Mouse (Mus musculus) CD4-positive, CD25-positive, alpha-beta regulatory T cell, adult 2 months (primary cell): ENCODE measurements around the gene Smim1.

Experiments used
- DNase-seq: peaks from one replicate; pipeline ENCODE4 v3.0.0-alpha.2; 2012; ENCODE audit warnings: low read depth, low spot score

Gene Smim1

DNA sequence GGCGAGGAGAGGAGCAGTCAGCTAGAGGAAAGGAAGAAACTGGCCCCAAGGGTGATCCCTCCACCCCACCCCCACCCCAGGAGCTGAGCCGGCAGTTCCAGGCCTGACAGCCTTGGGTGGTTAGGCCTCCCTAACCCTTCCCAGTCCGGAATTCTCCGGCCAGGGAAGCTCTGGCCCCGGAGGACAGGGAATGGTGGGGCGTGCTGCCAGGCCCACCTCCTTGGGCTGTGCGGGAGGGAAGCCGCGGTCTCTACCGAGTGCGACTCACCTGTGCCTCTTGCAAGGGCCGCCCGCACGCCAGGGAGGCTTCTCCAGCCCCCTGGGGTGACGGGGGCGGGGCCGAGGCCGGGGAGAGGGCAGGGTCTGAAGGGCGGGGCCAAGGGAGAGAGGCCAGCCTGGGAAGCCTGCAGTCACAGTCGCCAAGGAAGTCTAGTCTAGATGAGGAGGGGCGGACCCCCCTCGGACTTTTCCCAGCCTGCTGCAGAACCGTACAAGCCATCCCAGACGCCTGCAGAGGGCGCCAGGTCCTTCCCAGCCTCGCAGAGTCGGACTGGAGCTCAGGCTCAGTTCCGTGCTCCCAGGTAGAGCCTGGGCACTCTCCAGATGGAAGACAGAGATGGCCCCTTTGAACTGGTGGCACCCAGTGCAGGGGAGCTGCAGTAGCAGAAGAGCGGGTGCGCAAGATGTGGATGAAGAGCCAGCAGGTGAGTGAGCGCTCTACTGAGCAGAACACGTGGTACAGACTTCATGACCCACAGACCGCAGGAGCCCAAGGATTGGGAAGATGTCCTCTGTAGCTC is at the start of gene Smim1:
Gene Smim1, minus strand, starts transcription at position 590 of the 800 bp plus-strand sequence.
- peak; percentile 17 for DNase-seq

- DNase-seq, result no peak
Observed at GRCm38 (mm10) chr4:154071941-154072340, 45.9 kb upstream of the Smim1 start.

DNA sequence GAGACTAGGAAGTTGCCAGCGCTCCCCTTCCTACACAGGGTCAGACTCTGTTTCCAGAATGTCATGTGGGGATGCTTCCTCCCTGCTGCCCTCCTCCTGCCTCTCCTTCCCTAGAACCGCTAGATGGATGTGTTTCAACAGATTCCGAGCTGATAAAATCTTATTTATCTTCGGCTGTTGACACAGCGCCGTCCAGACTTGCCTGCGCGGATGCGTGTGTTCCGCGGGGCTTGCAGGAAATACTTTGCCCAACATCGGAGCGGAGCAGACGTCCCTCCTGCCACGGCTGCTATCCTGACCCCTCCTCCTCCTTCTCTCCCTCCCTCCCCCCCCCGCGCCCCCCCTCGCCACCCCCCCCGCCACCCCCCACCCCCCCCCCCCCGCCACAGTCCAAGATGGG is 45.5 kb upstream of the Smim1 start:
- DNase-seq, result no peak

DNA sequence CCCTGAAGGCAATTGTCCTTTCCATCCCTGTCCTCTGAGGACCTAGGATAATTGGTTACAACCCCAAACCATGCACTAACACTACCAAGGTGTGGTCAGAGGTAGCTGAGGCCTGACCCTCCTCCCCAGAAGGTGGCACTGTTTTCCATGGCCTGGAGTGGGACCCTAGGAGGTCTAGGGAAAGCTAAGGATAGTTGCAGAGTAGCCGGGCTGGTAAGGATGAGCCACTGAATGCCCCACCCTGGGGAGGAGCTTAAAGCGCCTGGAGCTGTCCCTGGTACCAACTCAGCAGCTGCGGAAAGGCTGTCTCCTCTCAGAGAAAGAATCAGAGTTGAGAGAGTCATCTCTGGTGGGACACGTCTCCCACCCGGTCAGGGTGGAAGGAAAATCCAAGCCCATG is 44.9 kb upstream of the Smim1 start:
- no peak for DNase-seq

- peak; percentile 50 for DNase-seq
Observed at GRCm38 (mm10) chr4:154064827-154065773, 39.1 kb upstream of the Smim1 start.

DNA sequence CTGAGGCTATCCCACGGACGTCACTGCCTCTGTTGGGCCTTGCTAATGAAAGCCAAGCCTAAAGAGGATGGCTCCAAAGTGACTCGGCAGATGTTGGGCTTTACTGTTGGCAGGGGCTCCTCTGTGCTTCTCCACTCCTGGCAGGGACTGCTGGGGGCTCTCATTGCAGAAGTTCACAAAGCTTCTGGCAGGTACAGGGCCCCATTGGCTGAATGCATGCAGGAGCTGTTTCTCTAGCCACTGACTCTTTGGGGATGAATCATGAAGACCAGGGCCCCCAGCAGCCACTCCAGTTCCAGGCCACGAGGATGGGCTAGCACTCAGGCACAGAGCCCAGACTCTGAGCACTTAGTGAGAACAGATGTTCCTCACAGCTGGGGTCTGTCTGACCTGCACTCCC is 31.7 kb upstream of the Smim1 start:
- DNase-seq, result no peak

- DNase-seq, result no peak
Observed at GRCm38 (mm10) chr4:154056661-154057060, 30.6 kb upstream of the Smim1 start.

DNA sequence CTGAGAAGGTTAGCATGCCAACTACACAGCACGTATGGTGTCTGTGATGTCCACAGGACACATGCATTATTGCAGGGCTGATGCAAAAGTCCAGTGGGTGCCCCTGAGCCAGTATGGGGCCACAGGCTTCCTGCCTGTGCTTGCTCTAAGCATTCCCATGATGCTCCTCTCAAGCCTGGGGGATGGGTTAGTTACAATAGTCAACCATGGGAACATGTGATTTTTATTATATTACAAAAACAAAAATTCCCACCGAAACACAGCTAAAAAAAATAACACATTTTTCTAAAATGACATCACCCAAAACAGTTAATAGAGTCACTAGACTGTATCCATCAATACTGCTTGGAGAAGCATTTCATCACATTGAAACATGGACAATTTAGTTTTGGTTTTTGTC is 30.0 kb upstream of the Smim1 start:
- DNase-seq, result no peak

DNA sequence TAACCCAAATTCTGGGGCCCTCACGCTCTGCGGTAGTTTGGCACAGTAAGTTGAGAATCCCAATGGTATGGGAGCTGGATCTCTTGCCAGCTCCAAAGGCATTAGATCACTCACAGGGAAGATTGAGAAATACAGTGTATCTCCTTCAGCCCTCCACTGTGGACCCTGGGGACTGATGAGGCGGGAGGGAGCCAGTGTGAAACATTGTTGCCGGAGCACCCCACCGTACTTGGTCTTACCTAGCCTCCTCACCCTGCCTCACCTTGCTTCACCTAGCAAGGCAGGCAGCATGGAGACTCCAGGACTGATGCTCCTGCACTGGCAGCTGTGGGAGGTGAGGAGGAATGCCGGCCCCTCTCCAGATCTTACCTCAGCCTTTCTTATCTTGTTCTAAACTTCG is 29.5 kb upstream of the Smim1 start:
- no peak for DNase-seq

DNA sequence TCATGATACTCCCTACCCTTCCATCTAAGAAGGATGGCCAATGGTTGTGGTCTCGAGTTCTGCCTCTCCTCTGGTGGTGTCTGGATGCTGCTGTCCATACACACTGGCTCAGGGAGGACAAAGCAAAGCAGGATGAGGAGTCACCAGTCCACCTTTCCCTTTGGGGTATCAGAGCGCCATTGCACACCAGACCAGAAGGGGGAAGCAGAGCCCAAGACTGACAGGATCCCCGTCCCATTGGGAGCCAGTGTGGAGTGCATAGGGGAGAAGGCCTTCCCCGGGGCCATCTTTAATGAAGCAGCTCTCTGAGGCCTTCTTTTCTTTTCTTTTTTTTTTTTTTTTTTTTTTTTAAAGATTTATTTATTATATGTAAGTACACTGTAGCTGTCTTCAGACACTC is 27.0 kb upstream of the Smim1 start:
- DNase-seq, result no peak

GRCm38 (mm10) chr4:154051401-154051800 is 25.4 kb upstream of the Smim1 start:
- DNase-seq, result no peak

- no peak for DNase-seq
Observed at GRCm38 (mm10) chr4:154045837-154046236, 19.8 kb upstream of the Smim1 start.

- no peak for DNase-seq
Observed at GRCm38 (mm10) chr4:154042577-154042976, 16.5 kb upstream of the Smim1 start, which contains the start of gene Ccdc27. Gene Ccdc27, minus strand, starts transcription at chr4:154042677.

- no peak for DNase-seq
Observed at GRCm38 (mm10) chr4:154037123-154037522, 11.1 kb upstream of the Smim1 start.

DNA sequence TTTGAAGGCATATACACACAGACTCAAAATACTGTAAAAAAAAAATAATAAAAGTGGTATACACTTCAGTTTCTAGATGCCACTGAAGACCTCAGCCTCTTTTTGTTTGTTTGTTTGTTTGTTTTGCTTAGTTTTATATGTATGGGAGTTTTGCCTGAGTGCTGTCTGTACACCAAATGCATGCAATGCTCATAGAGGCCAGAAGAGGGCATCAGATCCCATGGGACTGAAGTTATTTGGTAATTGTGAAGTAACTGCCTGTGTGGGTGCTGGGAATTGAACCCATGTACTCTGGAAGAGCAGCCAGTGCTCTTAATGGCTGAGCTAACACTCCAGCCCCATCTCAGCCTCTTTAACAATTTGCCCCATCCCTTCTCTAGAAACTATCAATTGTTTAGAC is 2.6 kb upstream of the Smim1 start:
- DNase-seq, result peak; percentile 43

DNA sequence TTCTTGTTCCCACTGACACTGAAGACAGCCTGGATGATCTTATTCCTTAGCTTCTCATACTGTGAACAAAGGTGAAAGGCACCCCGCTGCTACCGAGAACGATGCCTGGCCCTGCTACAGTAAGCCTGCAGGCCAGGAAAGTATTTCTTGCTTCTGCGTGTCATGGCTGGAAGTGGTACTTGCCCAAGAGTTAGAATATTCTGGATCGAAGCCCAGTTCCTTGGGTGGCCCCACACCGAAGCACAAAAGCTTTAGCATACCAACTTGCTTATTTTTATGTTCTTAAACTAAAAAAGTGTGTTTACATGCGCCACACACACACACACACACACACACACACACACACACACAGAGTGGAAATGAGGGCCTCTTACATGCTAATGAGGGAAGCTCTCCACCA is 2.0 kb upstream of the Smim1 start:
- no peak for DNase-seq

- DNase-seq, result no peak
Observed at GRCm38 (mm10) chr4:154026441-154026761, 371 bp upstream of the Smim1 start.

DNA sequence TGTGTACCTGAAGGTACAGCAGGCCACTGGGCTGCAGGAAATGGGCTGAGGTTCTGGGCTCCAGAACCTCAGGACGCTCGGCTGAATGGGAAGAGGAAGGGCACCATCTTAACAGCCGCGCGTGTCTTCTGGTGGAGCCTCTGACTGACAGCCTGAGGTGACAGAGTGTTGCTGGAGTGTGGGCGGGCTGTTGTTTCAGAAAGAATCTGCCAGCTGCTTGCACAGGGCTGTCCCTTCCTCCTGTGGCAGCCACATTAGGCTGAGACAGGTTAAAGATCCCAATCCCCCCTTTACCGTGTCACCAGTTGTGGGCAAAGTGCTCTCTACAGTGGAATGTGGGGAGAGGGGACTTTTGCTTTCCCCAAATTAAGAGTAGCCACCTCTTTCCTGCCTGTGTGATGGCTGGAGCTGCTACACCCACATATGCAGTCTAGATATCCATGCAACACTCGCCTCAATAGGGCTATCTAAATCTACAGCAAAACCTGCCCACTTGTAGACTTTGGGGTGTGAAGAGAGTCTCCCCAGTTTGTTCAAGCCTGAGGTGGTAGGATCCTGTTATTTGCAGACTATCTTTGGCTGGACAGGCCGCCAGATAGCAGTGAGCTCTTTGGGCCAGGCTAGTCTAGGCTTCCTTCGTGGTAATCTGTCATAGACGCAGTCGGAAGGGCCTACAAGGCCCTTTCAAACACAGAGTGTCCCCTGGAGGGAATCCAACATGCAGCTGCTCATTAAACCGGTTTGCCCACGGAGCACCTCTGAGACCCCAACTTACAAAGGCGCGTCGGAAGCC is 1.1 kb downstream of the Smim1 start:
- no peak for DNase-seq

DNA sequence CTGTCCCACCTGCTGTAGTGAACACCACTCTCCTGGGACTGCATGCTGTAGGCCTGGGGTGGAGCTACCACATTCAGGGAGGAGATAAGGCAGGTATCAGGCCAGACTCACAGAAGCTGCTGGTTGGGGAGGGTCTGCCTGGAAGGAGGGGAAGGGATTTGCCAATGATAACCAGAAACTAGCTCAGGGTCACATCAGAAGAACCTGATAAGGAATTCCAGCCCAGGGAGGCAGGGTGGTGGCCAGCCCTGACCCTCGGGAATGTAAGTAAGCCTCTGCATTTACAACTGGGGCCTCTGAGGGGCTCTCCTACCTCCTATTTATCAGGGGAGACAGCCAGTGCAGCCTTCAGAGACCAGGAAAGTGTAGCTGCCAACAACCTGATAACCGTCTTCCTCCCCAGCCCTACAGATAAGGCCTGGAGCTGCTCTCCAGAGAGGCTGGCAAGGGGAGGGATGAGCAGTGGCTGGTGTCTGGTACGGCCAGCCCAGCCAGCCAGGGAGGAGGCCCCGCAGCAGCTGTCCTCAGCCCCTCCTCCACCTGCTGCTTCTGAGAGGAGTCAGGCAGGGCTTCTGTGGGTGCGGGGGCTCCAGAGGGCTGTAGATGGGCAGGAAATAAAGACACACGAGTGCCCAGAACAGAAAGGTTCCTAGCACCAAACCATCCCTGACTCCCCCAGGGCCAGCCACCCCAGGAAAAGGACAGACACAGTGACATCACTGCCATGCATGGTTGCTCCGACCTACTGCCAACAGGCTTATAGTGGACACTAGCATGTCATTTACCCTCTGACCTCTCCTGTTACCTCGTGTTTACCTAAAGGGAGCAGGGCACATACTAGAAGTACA is 2.1 kb downstream of the Smim1 start:
- DNase-seq, result no peak

DNA sequence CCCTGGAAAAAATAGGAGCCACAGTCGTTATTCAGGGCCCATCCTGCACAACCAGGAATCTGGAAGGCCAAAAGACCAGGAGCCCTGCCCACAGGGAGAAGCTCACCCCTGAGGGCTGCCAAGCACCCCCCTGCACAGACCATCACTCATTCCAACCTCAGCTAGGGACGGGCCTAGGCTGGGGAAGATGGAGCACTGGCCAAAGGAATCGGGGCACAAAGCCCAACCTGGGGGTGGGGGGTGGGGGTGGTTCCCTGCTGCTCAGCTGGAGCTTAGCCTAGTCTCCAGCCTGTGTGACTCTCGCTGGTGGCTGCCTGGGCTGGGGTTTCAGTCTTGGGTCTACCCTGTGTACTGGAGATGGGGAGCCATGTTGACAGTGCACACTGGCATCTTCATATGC is 3.2 kb downstream of the Smim1 start:
- DNase-seq, result no peak

GRCm38 (mm10) chr4:154022407-154022806 is 3.6 kb downstream of the Smim1 start:
- no peak for DNase-seq
